Mouse (Mus musculus): ENCODE results near the gene Slc35f6. TPM values are rescaled to one million over a fixed set of nuclear protein-coding genes. Genes with fewer than 3 reads are reported as not detected.

Slc35f6 gene
- total RNA-seq, 2 experiments from 2014 or later: 35.1 to 38.5 TPM

Small RNAs within 50 kb of the gene (microRNA-seq; reads per million reads assigned to microRNA genes)
- gene Mir5625: 0 to 0.35 reads per million in 2 experiments

Other genes with a start within 250 kb of the Slc35f6 start
- under 1 TPM; 0.05 to 0.07 TPM for gene Otof, start 186.0 kb upstream of the Slc35f6 start, total RNA-seq (2021)
- gene 1700001C02Rik, start 181.9 kb upstream of the Slc35f6 start, total RNA-seq (2021): not detected
- gene Cib4, start 102.1 kb upstream of the Slc35f6 start, total RNA-seq (2021): not detected
- gene Kcnk3, start 59.8 kb upstream of the Slc35f6 start, total RNA-seq (2021): 100 to 1,000 TPM; 145 TPM
- 100 to 1,000 TPM; 141 to 145 TPM for gene Cenpa, start 18.8 kb downstream of the Slc35f6 start, total RNA-seq (2021)
- 1 to 10 TPM; 1.6 to 2.0 TPM for gene Dpysl5, start 63.6 kb downstream of the Slc35f6 start, total RNA-seq (2021)
- gene Mapre3, start 166.7 kb downstream of the Slc35f6 start, total RNA-seq (2021): 10 to 100 TPM; 16.2 to 18.9 TPM
- 10 to 100 TPM; 44.4 to 50.0 TPM for gene Tmem214, start 220.1 kb downstream of the Slc35f6 start, total RNA-seq (2021)
- gene Agbl5, start 240.8 kb downstream of the Slc35f6 start, total RNA-seq (2021): 10 to 100 TPM; 11.8 to 12.7 TPM